Mouse (Mus musculus) lung, adult 2 months (tissue): Measurements from ENCODE around the gene Ppm1h.

ENCODE experiments used
- CTCF ChIP-seq: fragments of 200-500 bp; IDR thresholded peaks from 2 replicates; pipeline ENCODE4 v1.5.1; 2011; ENCODE audit warnings: mild to moderate bottlenecking, low read length, control low read depth; ENCODE audit not compliant: insufficient read depth
- POLR2A ChIP-seq: fragments of 200-500 bp; IDR thresholded peaks from 2 replicates; pipeline ENCODE4 v1.6.1; 2011; ENCODE audit warnings: low read depth, mild to moderate bottlenecking, control low read depth, low read length, borderline replicate concordance; ENCODE audit errors: extremely low read depth

- TF ChIP-seq CTCF (no peak), POLR2A (no peak)
Measured at GRCm38 (mm10) chr10:122768204-122768892, 89.8 kb downstream of the Ppm1h start.
